ENCODE assay signal across 9 mouse cellular contexts in the genomic region with DNA sequence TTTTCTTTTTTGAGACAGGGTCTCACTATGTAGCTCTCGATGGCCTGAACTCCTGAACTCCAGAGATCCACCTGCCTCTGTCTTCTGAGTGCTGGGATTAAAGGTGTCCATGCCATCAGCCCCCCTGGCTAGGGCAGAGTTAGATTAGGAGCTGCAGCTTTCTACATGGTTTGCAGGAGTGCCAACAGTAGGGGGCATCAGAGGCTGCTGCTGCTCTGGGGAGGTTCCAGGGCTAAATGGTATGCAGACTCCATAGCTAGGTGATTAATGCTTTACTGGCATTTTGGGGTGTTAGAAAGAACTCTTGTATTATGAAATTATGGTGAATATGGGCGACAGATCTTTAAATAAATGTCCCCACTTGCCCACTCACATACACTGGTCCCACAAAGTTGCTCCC. TPM values are rescaled to one million over a fixed set of nuclear protein-coding genes. Genes with fewer than 3 reads are reported as not detected.
DNase-seq lines count a peak whose midpoint lies in the region; ATAC-seq and TF ChIP-seq lines count a peak whose summit lies in the region.
"Had no signal": no experiment of that assay in that cellular context is flagged by ENCODE, and none has a peak within 500 bp of the region (broad histone marks: within the 10 kb centered on the region; RNA-seq: fewer than 3 reads in every experiment).

No protein-coding gene starts in this region.

- H3K9me3 ChIP-seq in limb, embryonic 11.5 days (ENCODE audit: control insufficient read depth, low read length) = no peaks in the 10 kb centered on the region
- no peaks in the 10 kb centered on the region for H3K9me3 ChIP-seq in limb, embryonic 10.5 days (replicated peaks)
- H3K9me3 ChIP-seq: liver, embryonic 15.5 days had no signal

- DNase-seq in cerebellum, postnatal 14 days = peak; percentile 57 to 69
- no peak for DNase-seq in cerebellum, adult 8-10 months
- peak; percentile 56 for DNase-seq in limb, embryonic 11.5 days (ENCODE audit: low spot score)
- no peak for DNase-seq in limb, embryonic 10.5 days (ENCODE audit: low spot score)
- peak; percentile 66 for DNase-seq in brain, embryonic 14.5 days (ENCODE audit: low read depth)
- DNase-seq in left cerebral cortex, adult 2 months (ENCODE audit: extremely low spot score in 1 of 2, low spot score in 2 of 2) = peak; percentile 55 to 70
- DNase-seq in right cerebral cortex, postnatal 14 days = peak; percentile 62
- no peak for DNase-seq in urinary bladder, postnatal 10 days (ENCODE audit: low spot score)

- intact Hi-C loops in left cerebral cortex, adult 2 months (cut with DNase I) = loop anchor here (1.0 to 2.0 kb wide), 2 partner anchors 189 to 310 kb away; partner anchors contain the start of gene Fgf15

- peak; percentile 76 for TF ChIP-seq CTCF in brain, embryonic 14.5 days (IDR thresholded peaks at IDR 0.05; ENCODE audit: borderline replicate concordance, extremely low read depth, insufficient read depth, insufficient read length)
- peak; percentile 80 for TF ChIP-seq CTCF in left cerebral cortex, adult 2 months (IDR thresholded peaks at IDR 0.05)

- H3K4me3 ChIP-seq in limb, embryonic 11.5 days (ENCODE audit: low read depth, low read length) = no peak overlapping the region
- H3K4me3 ChIP-seq in limb, embryonic 10.5 days = no peak overlapping the region
- no peak overlapping the region for H3K4me3 ChIP-seq in left cerebral cortex, adult 2 months
- H3K4me3 ChIP-seq: liver, embryonic 15.5 days had no signal

- H3K4me2 ChIP-seq in limb, embryonic 11.5 days (ENCODE audit: low read depth, severe bottlenecking) = no peak overlapping the region
- H3K4me2 ChIP-seq: liver, embryonic 15.5 days had no signal

- no peak overlapping the region for H3K27ac ChIP-seq in limb, embryonic 11.5 days (replicated peaks; ENCODE audit: low read depth, low read length)
- no peak overlapping the region for H3K27ac ChIP-seq in limb, embryonic 10.5 days
- no peak overlapping the region for H3K27ac ChIP-seq in left cerebral cortex, adult 2 months
- H3K27ac ChIP-seq: liver, embryonic 15.5 days had no signal

- H3K4me1 ChIP-seq in limb, embryonic 11.5 days (ENCODE audit: control insufficient read depth, insufficient read depth, low read length) = no peaks in the 10 kb centered on the region; the same call in 1 of the 2 replicates
- peaks cover 13% of the 10 kb centered on the region for H3K4me1 ChIP-seq in limb, embryonic 10.5 days

- no peak for ATAC-seq in limb, embryonic 11.5 days (ENCODE audit: insufficient number of reproducible peaks, low FRiP score, low TSS enrichment, low read depth)

- no peak for TF ChIP-seq POLR2A in brain, embryonic 14.5 days (IDR thresholded peaks at IDR 0.05; ENCODE audit: borderline replicate concordance, extremely low read depth, insufficient read depth, insufficient read length, poor library complexity, severe bottlenecking)

- no peaks in the 10 kb centered on the region for H3K36me3 ChIP-seq in limb, embryonic 11.5 days (ENCODE audit: control insufficient read depth, insufficient read depth, low read length)
- no peaks in the 10 kb centered on the region for H3K36me3 ChIP-seq in limb, embryonic 10.5 days
- H3K36me3 ChIP-seq: liver, embryonic 15.5 days had no signal

- H3K27me3 ChIP-seq in limb, embryonic 11.5 days (ENCODE audit: control insufficient read depth, insufficient read depth, low read length) = no peaks in the 10 kb centered on the region
- peaks cover 14% of the 10 kb centered on the region; the same call in 1 of the 2 replicates for H3K27me3 ChIP-seq in limb, embryonic 10.5 days (ENCODE audit: low read depth, poor library complexity, severe bottlenecking)

- H3K9ac ChIP-seq in limb, embryonic 11.5 days (ENCODE audit: low read length) = no peak overlapping the region
- H3K9ac ChIP-seq: liver, embryonic 15.5 days had no signal

- 31% methylated on average over 2 of the region's 2 CpGs for WGBS in limb, embryonic 11.5 days
- WGBS in limb, embryonic 10.5 days = 39% methylated on average over 2 of the region's 2 CpGs

RNA-seq across cellular contexts. Expression of gene Fadd, which starts 5.0 kb away (rescaled TPM):
- polyA plus RNA-seq in limb, embryonic 11.5 days (2014; fragmentation: Nextera tagmentation; extraction: Ambion mirVana) = 11.3 and 12.3 TPM in 2 replicates
- polyA plus RNA-seq in limb, embryonic 10.5 days (2016; fragmentation: Nextera tagmentation; extraction: Ambion mirVana) = 12.6 and 13.5 TPM in 2 replicates
- 5.9 and 7.1 TPM in 2 replicates for polyA plus RNA-seq in brain, embryonic 14.5 days (2012; rRNA removed)
- 1 to 10 TPM; 2.1 to 2.3 TPM for total RNA-seq in left cerebral cortex, adult 2 months (2021)

RNA-seq across cellular contexts. Expression of gene Ppfia1, which starts 33.8 kb away (rescaled TPM):
- 41.8 and 47.9 TPM in 2 replicates for polyA plus RNA-seq in limb, embryonic 11.5 days (2014; fragmentation: Nextera tagmentation; extraction: Ambion mirVana)
- polyA plus RNA-seq in limb, embryonic 10.5 days (2016; fragmentation: Nextera tagmentation; extraction: Ambion mirVana) = 43.2 and 45.5 TPM in 2 replicates
- polyA plus RNA-seq in brain, embryonic 14.5 days (2012; rRNA removed) = 54.5 and 57.9 TPM in 2 replicates
- total RNA-seq in left cerebral cortex, adult 2 months (2021) = 10 to 100 TPM; 35.9 to 37.3 TPM

Comparison
In these comparisons a context has a peak if more than half of its experiments do, and no peak if none do; other contexts are left out.
1. DNase-seq: peak in cerebellum, postnatal 14 days (2 of 2), limb, embryonic 11.5 days (single experiment), brain, embryonic 14.5 days (single experiment), left cerebral cortex, adult 2 months (2 of 2) and right cerebral cortex, postnatal 14 days (single experiment); none in cerebellum, adult 8-10 months (single experiment), limb, embryonic 10.5 days (single experiment) and urinary bladder, postnatal 10 days (single experiment).